Mouse (Mus musculus): ENCODE results near the gene Nipal3.

The Nipal3 gene

GRCm38 (mm10) chr4:135436291-135436690, 58.5 kb downstream of the Nipal3 start:
- peak; percentile 87 for DNase-seq (ENCODE audit: low read depth, low spot score)

- no peak for DNase-seq (ENCODE audit: low read depth, low spot score)
Observed at GRCm38 (mm10) chr4:135434395-135434789, 60.4 kb downstream of the Nipal3 start.

GRCm38 (mm10) chr4:135433443-135434394, 61.1 kb downstream of the Nipal3 start, which contains the start of gene Rcan3:
TSS of gene Rcan3 (minus strand) at chr4:135433853.
- DNase-seq (ENCODE audit: low read depth, low spot score): peak; percentile 93

- DNase-seq (ENCODE audit: low read depth, low spot score): peak; percentile 51
Observed at GRCm38 (mm10) chr4:135433086-135433442, 61.8 kb downstream of the Nipal3 start.

GRCm38 (mm10) chr4:135429990-135430760, 64.7 kb downstream of the Nipal3 start:
- no peak for DNase-seq (ENCODE audit: low read depth, low spot score)

GRCm38 (mm10) chr4:135429383-135429782, 65.5 kb downstream of the Nipal3 start:
- peak; percentile 35 for DNase-seq (ENCODE audit: low read depth, low spot score)

GRCm38 (mm10) chr4:135426587-135426986, 68.3 kb downstream of the Nipal3 start:
- peak; percentile 41 for DNase-seq (ENCODE audit: low read depth, low spot score)

GRCm38 (mm10) chr4:135425625-135426024, 69.2 kb downstream of the Nipal3 start:
- DNase-seq (ENCODE audit: low read depth, low spot score): no peak

GRCm38 (mm10) chr4:135420961-135421360, 73.9 kb downstream of the Nipal3 start:
- DNase-seq (ENCODE audit: low read depth, low spot score): no peak

- no peak for DNase-seq (ENCODE audit: low read depth, low spot score)
Observed at GRCm38 (mm10) chr4:135420416-135420815, 74.4 kb downstream of the Nipal3 start.

- DNase-seq (ENCODE audit: low read depth, low spot score): no peak
Observed at GRCm38 (mm10) chr4:135419996-135420395, 74.8 kb downstream of the Nipal3 start.

- DNase-seq (ENCODE audit: low read depth, low spot score): peak; percentile 71
Observed at GRCm38 (mm10) chr4:135416367-135416766, 78.5 kb downstream of the Nipal3 start.

GRCm38 (mm10) chr4:135413491-135413890, 81.3 kb downstream of the Nipal3 start:
- no peak for DNase-seq (ENCODE audit: low read depth, low spot score)

GRCm38 (mm10) chr4:135411633-135412032, 83.2 kb downstream of the Nipal3 start:
- peak; percentile 93 for DNase-seq (ENCODE audit: low read depth, low spot score)

GRCm38 (mm10) chr4:135406180-135406579, 88.7 kb downstream of the Nipal3 start:
- peak; percentile 97 for DNase-seq (ENCODE audit: low read depth, low spot score)

GRCm38 (mm10) chr4:135404916-135405315, 89.9 kb downstream of the Nipal3 start:
- peak; percentile 50 for DNase-seq (ENCODE audit: low read depth, low spot score)

GRCm38 (mm10) chr4:135404048-135404447, 90.8 kb downstream of the Nipal3 start:
- peak; percentile 83 for DNase-seq (ENCODE audit: low read depth, low spot score)

- no peak for DNase-seq (ENCODE audit: low read depth, low spot score)
Observed at GRCm38 (mm10) chr4:135401881-135402280, 93.0 kb downstream of the Nipal3 start.

- peak; percentile 48 for DNase-seq (ENCODE audit: low read depth, low spot score)
Observed at GRCm38 (mm10) chr4:135397991-135398390, 96.8 kb downstream of the Nipal3 start, which contains the start of gene Ncmap. TSS of gene Ncmap (minus strand) at chr4:135398227.

GRCm38 (mm10) chr4:135397551-135397950, 97.3 kb downstream of the Nipal3 start:
- no peak for DNase-seq (ENCODE audit: low read depth, low spot score)

GRCm38 (mm10) chr4:135396303-135396702, 98.5 kb downstream of the Nipal3 start:
- DNase-seq (ENCODE audit: low read depth, low spot score): peak; percentile 58

Measured in CD4-positive, CD25-positive, alpha-beta regulatory T cell, adult 2 months (primary cell).